Mouse (Mus musculus) testis, adult 2 months (tissue): ENCODE results near the gene Slc30a4.

Experiments
- CTCF ChIP-seq: fragments of 200-500 bp; IDR thresholded peaks from 2 replicates; pipeline ENCODE4 v1.5.1; 2012; ENCODE audit warnings: low read depth, mild to moderate bottlenecking, inconsistent platforms, low read length, moderate library complexity; ENCODE audit not compliant: control insufficient read depth, insufficient read depth, insufficient replicate concordance
- POLR2A ChIP-seq: fragments of 200-500 bp; IDR thresholded peaks from 2 replicates; pipeline ENCODE4 v1.6.1; 2012; ENCODE audit warnings: low read depth, mild to moderate bottlenecking, inconsistent platforms, low read length, moderate library complexity; ENCODE audit not compliant: control insufficient read depth

DNA sequence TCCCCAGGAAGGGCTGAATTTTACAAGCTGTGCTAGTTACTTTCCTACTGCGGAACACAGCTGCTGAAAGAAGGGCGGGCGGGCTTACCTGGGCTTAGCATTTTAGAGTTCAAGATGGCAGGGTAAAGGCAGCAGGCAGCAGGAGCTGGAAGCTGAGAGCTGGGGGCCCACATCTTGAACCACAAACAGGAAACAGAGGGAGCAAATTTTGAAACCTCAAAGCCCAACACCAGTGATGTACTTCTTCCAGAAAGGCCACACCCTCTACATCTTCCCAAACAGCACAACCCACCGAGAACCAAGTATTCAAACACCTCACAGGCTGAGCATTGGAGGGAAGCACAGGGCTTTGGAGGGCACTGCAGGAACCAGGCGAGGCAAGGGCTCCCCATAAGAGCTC, 29.6 kb downstream of the Slc30a4 start:
- TF ChIP-seq POLR2A (no peak), CTCF (no peak)
